Mouse (Mus musculus) c-Kit-positive CD71-positive TER-119-negative erythroid progenitor cells, embryonic 14.5 days (primary cell): Measurements from ENCODE around the gene Prg4.

Experiments
- DNase-seq: peaks from one replicate; pipeline ENCODE4 v3.0.0-alpha.2; 2013; ENCODE audit warnings: low read depth

Prg4 gene

GRCm38 (mm10) chr1:150407285-150407684 lies 58.7 kb downstream of the Prg4 start:
- DNase-seq, result no peak

- DNase-seq, result no peak
These were observed 61.4 kb downstream of the Prg4 start for GRCm38 (mm10) chr1:150404555-150404954.

- no peak for DNase-seq
These were observed 62.1 kb downstream of the Prg4 start for GRCm38 (mm10) chr1:150403914-150404313.
